Mouse (Mus musculus) forebrain, embryonic 14.5 days (tissue): ENCODE results near the gene Iqsec1. TPM values are rescaled to one million over a fixed set of nuclear protein-coding genes. Genes with fewer than 3 reads are reported as not detected.

Experiments
- ATAC-seq: fragments of 200-750 bp; cut with Nextera tagmentation; 2 replicates; pipeline ENCODE4 v1.8.0; 2017; ENCODE audit warnings: mild to moderate bottlenecking, moderate library complexity
- DNase-seq: peaks from one replicate; pipeline ENCODE4 v3.0.0-alpha.2; 2015; ENCODE audit warnings: low spot score
- H3K27ac ChIP-seq: fragments of 300-500 bp; sonication (generic); 2 replicates; pipeline ENCODE4 v1.5.1; 2014; ENCODE audit warnings: low read depth, mild to moderate bottlenecking, control low read depth, low read length, moderate library complexity
- H3K27me3 ChIP-seq: fragments of 300-500 bp; sonication (generic); replicated peaks from 2 replicates; pipeline ENCODE4 v1.6.1; 2014; ENCODE audit warnings: low read length, control low read depth, mixed read lengths; ENCODE audit not compliant: control insufficient read depth, insufficient read depth
- H3K36me3 ChIP-seq: fragments of 300-500 bp; sonication (generic); 2 replicates; pipeline ENCODE4 v1.6.1; 2014; ENCODE audit warnings: low read length, control low read depth; ENCODE audit not compliant: control insufficient read depth, insufficient read depth
- H3K4me1 ChIP-seq: fragments of 300-500 bp; sonication (generic); 2 replicates; pipeline ENCODE4 v1.6.1; 2014; ENCODE audit warnings: antibody characterized with exemption, low read length, control low read depth; ENCODE audit not compliant: control insufficient read depth, insufficient read depth
- H3K4me2 ChIP-seq: fragments of 300-500 bp; sonication (generic); 2 replicates; pipeline ENCODE4 v1.6.1; 2014; ENCODE audit warnings: mild to moderate bottlenecking, control low read depth, low read length
- H3K4me3 ChIP-seq: fragments of 300-500 bp; sonication (generic); 2 replicates; pipeline ENCODE4 v1.5.1; 2014; ENCODE audit warnings: low read depth, low read length, control low read depth
- H3K9ac ChIP-seq: fragments of 300-500 bp; sonication (generic); 2 replicates; pipeline ENCODE4 v1.6.1; 2014; ENCODE audit warnings: mild to moderate bottlenecking, low read length, control low read depth, moderate library complexity
- H3K9me3 ChIP-seq: fragments of 300-500 bp; sonication (generic); replicated peaks from 2 replicates; pipeline ENCODE4 v1.6.1; 2016; ENCODE audit warnings: low read length, control low read depth, mixed read lengths; ENCODE audit not compliant: control insufficient read depth
- WGBS: fragments of 180-500 bp; shearing (Covaris S2); extraction: QIAGEN DNeasy Blood & Tissue Kit; methylation state at CpG from one replicate; pipeline ENCODE4 v1.1.7; 2014; 5-methylcytosine and 5-hydroxymethylcytosine counted together
- polyA plus RNA-seq: library from polyadenylated mRNA; unstranded; fragments of >200 nt; fragmentation: Nextera tagmentation; extraction: Ambion mirVana; gene quantifications from 2 replicates; pipeline ENCODE4 v1.2.1, GENCODE M21; 2014

The Iqsec1 gene
- polyA plus RNA-seq, 1 experiment from 2014 or later, result 15.0 TPM

DNA sequence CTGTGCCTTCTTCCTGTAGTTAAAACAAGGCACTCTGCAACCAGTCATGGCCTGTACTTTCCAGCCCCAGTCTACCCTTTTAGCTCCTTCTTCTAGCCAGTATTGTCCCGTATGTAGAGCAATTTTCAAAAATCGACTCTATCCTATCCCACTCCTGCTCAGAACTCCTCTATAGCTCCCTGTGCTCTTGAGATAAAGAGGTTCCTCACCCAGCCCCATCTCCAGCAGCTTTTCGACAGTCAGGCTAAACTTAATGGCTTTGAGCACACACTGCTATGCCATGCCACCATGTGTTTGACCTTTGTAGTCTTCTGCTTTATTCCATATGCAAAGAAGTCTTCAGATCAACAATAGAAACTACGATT, 247.4 kb downstream of the Iqsec1 start:
- DNase-seq (no peak), ATAC-seq (no peak)
- 85% methylated on average over 4 of the region's 4 CpGs for WGBS
- H3K4me1 ChIP-seq, result no peaks in the 10 kb centered on the region; the same call in 1 of the 2 replicates
- no peaks in the 10 kb centered on the region for H3K9me3 ChIP-seq
- no peak overlapping the region for H3K9ac ChIP-seq
- no peak overlapping the region for H3K4me2 ChIP-seq
- no peak overlapping the region for H3K27ac ChIP-seq
- no peak overlapping the region for H3K4me3 ChIP-seq
- no peaks in the 10 kb centered on the region for H3K27me3 ChIP-seq
- H3K36me3 ChIP-seq, result no peaks in the 10 kb centered on the region

DNA sequence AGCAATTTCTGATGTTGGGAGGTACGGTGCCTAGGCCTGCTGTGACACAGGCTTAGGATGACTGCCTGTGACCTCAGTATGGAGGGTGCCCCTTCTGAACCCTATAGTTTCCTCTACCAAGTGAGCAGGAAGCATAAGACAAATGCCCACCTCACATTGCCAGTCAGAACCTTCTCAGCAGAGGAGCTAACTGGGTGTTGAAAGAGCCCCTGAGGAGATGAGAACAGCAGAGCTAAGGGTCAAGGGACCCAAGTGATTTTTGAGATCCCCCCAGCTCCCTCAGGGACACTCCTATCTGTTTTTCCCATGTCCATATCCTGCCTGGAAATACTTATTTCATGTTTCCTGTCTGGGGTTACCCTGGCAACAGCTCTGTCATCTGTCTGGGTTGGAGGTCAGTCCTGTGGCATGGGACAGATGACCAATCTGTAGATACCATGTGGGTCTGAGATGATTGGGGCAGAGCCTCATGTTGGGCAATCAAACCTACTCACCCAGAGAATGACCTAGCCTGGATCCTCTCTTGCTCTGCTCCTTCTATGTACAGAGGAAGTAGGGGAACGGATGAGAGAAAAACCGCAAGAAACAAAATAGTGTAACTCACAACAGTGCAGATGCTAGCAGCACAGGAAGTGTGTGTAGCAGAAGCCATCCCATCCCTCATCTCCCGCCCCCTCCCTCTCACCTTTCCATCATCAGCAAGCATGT, 248.0 kb downstream of the Iqsec1 start:
- Histone ChIP-seq H3K9ac (no peak overlapping the region), H3K4me3 (no peak overlapping the region), H3K4me2 (no peak overlapping the region), H3K4me1 (peaks cover 3% of the 10 kb centered on the region; the same call in 1 of the 2 replicates), H3K36me3 (no peaks in the 10 kb centered on the region), H3K27me3 (no peaks in the 10 kb centered on the region), H3K27ac (no peak overlapping the region), H3K9me3 (no peaks in the 10 kb centered on the region)
- DNase-seq, result no peak
- ATAC-seq, result no peak
- 88% methylated on average over 4 of the region's 4 CpGs for WGBS

DNA sequence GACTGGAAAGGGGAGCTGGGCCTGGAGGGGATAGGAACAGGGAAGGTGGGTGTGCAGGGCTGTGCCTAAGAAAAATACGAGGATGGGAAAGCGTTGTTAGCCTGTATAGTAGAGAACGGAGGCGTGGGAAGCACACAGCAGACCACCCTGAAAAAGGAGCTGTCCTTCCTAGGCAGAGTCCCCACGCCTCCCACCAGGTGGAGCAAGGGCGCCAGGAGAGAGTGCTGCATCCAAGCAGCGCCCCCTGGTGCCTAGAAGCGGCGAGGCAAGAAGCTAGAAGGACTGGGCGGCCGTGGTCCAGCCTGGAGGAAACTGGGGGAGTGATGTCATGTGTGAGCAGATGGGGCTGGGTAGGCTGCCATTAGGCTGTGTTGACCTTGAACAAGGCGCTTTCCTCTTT, 251.1 kb downstream of the Iqsec1 start:
- H3K4me2 ChIP-seq, result peak overlapping the region; percentile 85
- H3K27me3 ChIP-seq, result no peaks in the 10 kb centered on the region
- DNase-seq (peak; percentile 94), ATAC-seq (peak; percentile 87)
- no peaks in the 10 kb centered on the region for H3K9me3 ChIP-seq
- no peaks in the 10 kb centered on the region for H3K36me3 ChIP-seq
- peak overlapping the region; percentile 77 for H3K4me3 ChIP-seq
- H3K4me1 ChIP-seq, result peaks cover 3% of the 10 kb centered on the region; the same call in 1 of the 2 replicates
- H3K27ac ChIP-seq, result no peak overlapping the region; the same call in 1 of the 2 replicates
- WGBS, result 2% methylated on average over 12 of the region's 12 CpGs
- H3K9ac ChIP-seq, result peak overlapping the region; percentile 85

DNA sequence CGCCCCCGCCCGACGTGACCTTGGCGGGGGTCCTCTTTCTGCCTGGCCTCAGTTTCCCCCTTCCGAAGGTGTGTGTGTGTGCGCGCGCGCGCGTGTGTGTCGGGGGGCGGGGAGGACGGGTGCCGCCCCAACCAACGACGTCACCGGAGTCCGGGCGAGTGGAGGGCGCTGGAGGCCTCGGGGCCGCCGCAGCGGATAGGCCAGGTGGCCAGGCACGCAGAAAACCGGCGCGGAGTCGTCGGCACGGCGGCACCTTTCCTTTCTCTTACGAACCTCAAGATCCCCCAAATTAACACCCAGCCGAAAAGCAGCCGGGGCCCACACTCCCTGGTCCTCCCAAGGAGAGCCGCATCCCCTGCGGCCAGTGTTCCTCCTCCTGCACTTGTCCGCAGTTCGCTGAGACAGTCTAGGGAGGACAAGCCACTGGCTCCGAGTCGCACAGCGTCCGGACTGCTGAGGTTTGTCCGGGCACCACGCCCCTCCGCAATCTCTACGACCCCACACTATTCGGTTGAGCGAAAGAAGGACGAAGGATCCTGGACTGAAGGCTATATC, 251.7 kb downstream of the Iqsec1 start:
- Histone ChIP-seq H3K27me3 (no peaks in the 10 kb centered on the region), H3K4me1 (peaks cover 3% of the 10 kb centered on the region; the same call in 1 of the 2 replicates), H3K9me3 (no peaks in the 10 kb centered on the region), H3K4me2 (peak overlapping the region; percentile 85), H3K9ac (peak overlapping the region; percentile 85), H3K36me3 (no peaks in the 10 kb centered on the region), H3K27ac (peak overlapping the region; percentile 52; the same call in 1 of the 2 replicates), H3K4me3 (peak overlapping the region; percentile 77)
- DNase-seq (peak; percentile 54), ATAC-seq (peak; percentile 57)
- WGBS, result 0% methylated on average over 34 of the region's 52 CpGs

DNA sequence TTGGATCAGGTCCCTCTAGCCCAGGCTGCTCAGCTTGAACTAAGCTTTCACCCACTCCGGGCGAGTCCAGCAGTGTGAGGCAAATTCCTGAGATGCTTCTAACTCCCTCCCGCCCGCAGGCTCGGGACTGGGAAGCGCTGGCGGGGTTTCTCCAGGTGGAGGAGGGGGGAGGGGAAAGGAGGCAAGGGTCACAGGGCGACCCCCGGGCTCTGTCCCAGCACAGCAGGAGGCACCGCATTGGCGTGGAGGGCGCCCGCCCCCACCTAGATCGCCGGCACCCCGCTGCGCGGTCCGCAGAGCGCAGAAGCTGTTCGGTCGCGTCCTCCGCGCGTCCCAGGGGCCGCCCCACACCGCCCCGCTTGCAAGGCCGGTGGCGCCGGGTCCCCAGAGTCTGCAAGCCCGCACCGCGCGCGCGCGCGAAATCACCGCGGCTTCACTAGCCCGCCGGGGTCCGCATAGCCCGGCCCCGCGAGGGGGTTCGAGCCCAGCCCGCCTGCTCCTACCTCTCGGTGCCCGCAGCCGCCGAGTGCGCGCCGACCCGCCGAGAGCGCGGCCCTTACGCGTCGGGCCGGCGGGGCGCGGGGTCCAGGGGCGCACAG, 252.3 kb downstream of the Iqsec1 start:
- WGBS, result 2% methylated on average over 38 of the region's 69 CpGs
- peak overlapping the region; percentile 85 for H3K4me2 ChIP-seq
- H3K27ac ChIP-seq, result peak overlapping the region; percentile 52; the same call in 1 of the 2 replicates
- peak overlapping the region; percentile 85 for H3K9ac ChIP-seq
- H3K36me3 ChIP-seq, result no peaks in the 10 kb centered on the region
- no peaks in the 10 kb centered on the region for H3K27me3 ChIP-seq
- H3K4me3 ChIP-seq, result peak overlapping the region; percentile 77
- H3K4me1 ChIP-seq, result peaks cover 3% of the 10 kb centered on the region; the same call in 1 of the 2 replicates
- DNase-seq (peak; percentile 55), ATAC-seq (peak; percentile 46)
- H3K9me3 ChIP-seq, result no peaks in the 10 kb centered on the region

- Histone ChIP-seq H3K27me3 (no peaks in the 10 kb centered on the region), H3K36me3 (no peaks in the 10 kb centered on the region), H3K4me2 (peak overlapping the region; percentile 85), H3K4me1 (peaks cover 3% of the 10 kb centered on the region; the same call in 1 of the 2 replicates), H3K4me3 (peak overlapping the region; percentile 77), H3K9me3 (no peaks in the 10 kb centered on the region), H3K27ac (no peak overlapping the region), H3K9ac (peak overlapping the region; percentile 85)
- DNase-seq (no peak), ATAC-seq (no peak)
- WGBS, result 43% methylated on average over 4 of the region's 4 CpGs
These were observed 253.0 kb downstream of the Iqsec1 start for GRCm38 (mm10) chr6:90735396-90736036.

DNA sequence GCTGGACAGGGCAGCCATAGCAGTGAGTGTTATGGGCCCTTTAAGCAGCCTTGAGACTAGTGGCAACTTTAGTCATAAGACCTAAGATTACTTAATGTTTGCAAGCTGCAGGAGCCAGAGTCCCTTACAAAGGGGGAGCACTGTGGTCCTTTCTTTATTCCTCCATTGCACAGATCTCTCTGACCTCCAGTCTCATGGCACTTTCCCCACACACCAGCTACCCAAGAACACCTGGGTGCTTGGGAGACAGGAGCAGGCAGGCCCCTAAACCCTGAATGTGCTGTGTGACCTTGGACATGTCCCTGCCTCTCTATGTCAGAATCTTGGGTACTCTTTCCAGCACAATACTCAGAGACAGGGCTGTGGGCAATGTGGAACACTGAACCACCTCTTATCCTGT, 253.7 kb downstream of the Iqsec1 start:
- ATAC-seq (no peak), DNase-seq (no peak)
- Histone ChIP-seq H3K4me1 (peaks cover 3% of the 10 kb centered on the region; the same call in 1 of the 2 replicates), H3K9me3 (no peaks in the 10 kb centered on the region), H3K36me3 (no peaks in the 10 kb centered on the region), H3K4me3 (no peak overlapping the region), H3K4me2 (no peak overlapping the region), H3K27ac (no peak overlapping the region), H3K27me3 (no peaks in the 10 kb centered on the region), H3K9ac (no peak overlapping the region)

DNA sequence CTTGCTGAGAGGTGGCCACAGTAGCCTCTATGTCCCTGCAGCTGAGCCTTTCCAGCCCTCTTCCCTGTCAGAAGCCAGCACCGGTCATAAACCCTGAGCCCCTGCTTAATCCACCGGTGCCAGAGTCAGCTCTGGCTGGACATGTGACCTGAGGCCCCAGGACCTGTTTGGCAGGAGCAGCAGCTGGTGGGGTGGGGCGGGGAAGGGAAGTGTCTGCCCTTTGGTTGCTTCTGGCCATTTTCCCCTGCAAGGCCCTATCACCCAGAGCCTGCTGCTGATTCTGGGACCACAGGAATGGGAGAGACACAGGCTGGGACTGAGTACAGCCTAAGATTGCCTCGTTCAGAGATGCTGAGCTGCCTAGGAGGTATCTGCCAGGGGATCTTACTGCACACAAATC, 257.2 kb downstream of the Iqsec1 start:
- Histone ChIP-seq H3K36me3 (no peaks in the 10 kb centered on the region), H3K4me1 (peaks cover 5% of the 10 kb centered on the region; the same call in 1 of the 2 replicates), H3K9ac (no peak overlapping the region), H3K9me3 (no peaks in the 10 kb centered on the region), H3K27me3 (no peaks in the 10 kb centered on the region), H3K4me2 (no peak overlapping the region), H3K4me3 (no peak overlapping the region), H3K27ac (no peak overlapping the region)
- ATAC-seq (no peak), DNase-seq (no peak)
- 49% methylated on average over 4 of the region's 4 CpGs for WGBS
